Mouse (Mus musculus) adrenal gland, postnatal 4 days (tissue): ENCODE results near the gene Ptpru. TPM values are rescaled to one million over a fixed set of nuclear protein-coding genes. Genes with fewer than 3 reads are reported as not detected.

ENCODE experiments used
- DNase-seq, 2 experiments: peaks; one replicate each; pipeline ENCODE4 v3.0.0; 2021 to 2022; ENCODE audit warnings: low spot score in 2 of 2, mixed read lengths in 2 of 2
- total RNA-seq, 2 experiments: library from RNA; stranded (reverse); gene quantifications; 2 replicates each; pipeline ENCODE4 v1.2.3; 2021

Ptpru gene
- total RNA-seq, 2 experiments from 2014 or later: 61.3 to 64.8 TPM

GRCm38 (mm10) chr4:131796312-131797080, 41.6 kb downstream of the Ptpru start:
- no peak for DNase-seq

DNA sequence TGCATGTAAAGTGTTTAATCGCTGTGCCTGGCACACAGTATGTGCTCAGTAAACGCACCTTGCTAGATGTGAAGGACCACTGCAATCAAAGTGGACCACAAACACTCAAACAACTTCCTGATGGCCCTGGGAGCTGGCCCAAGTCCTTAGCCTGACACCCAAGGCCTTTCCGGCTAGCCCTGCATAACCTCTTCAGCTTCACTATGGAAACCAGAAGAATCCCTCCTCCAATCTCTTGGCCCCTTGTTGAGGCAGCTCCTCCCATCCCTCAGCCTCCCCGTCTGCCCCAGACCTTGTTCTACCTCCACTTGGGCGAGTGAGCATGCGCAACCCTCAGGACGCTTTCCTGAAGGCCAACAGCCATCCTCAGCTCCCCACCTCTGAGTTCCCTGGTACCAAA, 51.3 kb downstream of the Ptpru start:
- no peak for DNase-seq

DNA sequence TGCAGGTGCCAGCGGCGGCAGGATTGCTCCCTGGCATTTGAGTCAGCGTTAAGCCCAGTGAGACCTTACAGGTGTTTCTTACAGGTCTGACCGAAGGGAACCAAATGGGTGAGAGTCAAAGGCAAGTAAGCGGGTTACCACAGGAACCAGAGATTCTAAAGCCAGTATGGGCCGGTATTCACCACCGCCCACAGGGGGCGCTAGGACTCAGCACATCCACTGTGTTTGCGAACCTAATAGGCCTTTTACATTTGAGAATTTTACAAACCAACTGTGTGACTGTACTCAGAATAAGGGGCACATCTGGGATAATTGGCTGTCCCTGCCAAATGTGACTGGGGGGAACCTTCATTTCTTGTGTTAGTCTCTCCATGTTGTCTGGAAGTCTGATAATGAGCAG, 54.1 kb downstream of the Ptpru start:
- no peak for DNase-seq

- peak in 1 of 2 experiments; percentile 19 for DNase-seq
These were observed 57.1 kb downstream of the Ptpru start for GRCm38 (mm10) chr4:131781023-131781422.

DNA sequence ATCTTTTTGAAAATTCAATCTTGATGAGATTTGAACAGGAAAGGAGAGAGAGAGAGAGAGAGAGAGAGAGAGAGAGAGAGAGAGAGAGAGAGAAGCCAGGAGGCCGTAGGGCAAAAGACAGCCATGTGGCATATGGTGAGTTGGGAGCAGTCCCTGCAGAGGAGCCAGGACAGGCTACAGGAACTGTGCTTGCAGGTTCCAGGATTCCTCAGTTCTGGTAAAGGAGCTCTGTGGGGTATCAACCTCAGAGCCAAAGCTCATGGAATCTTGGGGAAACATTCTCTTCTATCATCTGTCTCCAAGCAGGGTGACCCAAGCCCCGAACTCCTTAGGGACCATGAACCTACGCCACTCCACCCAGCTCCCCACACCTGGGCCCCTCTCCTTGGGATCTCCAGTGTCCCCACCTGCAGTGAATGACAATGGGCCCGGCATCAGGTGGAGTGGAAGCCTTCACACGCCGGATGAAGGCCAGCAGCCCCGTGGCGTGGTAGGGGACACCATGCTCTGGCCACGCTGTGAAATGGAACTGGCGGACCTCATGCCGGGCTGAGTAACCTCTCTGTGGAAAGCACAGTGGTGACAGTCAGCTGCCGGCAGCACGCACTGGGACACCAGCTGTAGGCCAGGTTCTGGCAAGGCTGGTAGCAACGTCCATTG, 59.3 kb downstream of the Ptpru start:
- DNase-seq: no peak

DNA sequence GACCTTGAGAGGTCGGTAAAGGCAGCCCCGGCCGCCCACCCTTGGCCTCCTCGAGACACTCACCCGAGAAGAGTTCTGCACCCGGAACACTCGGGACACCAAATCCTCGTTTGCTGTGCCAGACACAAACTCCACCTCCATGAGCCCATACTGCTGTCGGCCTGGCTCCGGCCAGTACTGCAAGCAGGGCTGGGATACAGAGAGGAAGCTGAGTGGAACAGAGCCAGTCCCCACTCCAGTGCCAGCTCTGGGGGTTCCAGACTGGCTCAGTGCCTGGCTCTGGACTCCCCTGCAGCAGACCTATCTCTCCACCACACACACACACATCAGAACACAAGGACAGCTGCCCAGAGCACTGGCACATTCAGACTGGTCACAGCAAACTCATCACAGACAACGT, 66.7 kb downstream of the Ptpru start:
- DNase-seq: no peak

DNA sequence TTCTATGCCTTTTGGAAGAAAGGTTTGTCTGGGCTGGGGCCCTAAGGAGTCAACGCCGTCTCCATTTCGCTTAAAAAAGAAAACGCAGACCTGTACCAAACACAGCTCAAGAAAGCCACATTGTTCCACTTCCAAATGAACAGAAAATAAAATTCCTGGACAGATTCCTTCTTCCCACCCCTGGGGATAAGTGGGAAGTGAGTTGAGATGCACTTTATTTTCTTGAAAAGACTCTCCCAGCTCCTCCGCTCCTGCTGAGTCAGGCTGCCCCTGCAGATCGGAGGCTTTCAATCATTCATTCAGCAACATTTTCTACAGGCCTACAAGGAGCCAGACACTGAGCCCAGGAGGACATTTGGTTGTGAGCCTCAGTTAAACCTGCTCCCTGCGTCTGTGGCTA, 74.2 kb downstream of the Ptpru start:
- no peak for DNase-seq

DNA sequence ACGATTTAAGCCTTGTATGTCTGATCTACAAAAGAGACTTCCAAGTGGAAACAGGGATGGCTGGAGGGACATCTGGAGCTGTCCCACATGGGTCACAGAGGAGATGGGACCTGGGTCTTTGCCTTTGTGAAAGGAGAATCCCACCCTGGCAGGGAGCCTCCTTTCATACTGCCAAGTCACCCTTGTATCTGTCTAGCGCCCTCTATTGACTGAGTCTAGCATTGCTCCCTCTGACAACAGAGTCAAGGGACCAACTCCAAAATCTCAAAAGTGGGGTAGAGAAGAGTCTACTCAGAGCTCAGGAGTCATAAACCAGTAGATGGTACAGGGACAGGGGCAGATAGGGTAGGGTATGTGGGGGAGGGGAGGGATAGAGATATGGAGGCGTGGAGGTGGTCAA, 74.6 kb downstream of the Ptpru start:
- DNase-seq: no peak

DNA sequence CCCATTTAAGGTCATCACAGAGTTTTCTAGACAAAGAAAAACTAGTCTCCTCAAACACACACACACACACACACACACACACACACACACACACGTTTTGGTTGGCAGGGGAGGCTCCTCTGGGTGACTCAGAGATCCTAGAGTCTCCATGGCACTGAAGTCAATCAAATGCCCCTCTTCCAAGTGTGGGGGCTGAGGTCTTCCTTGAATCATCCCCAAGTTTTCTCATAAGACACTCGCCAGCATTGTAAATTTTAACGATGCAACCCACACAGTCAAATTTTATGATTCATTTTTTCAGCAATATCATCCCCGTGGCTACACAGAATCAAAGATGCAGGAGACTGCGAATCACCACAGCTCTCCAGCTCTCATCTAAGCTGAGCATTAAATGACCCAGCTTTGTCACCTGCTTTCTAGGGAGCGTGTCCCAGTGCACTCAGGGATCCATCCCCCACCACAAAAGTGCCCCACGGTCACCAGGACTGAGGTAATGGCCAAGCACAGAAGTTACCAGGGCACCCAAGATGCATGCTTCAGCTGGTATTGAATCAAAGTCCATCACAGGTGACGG, 75.8 kb downstream of the Ptpru start:
- DNase-seq: no peak

GRCm38 (mm10) chr4:131752204-131752837, 85.8 kb downstream of the Ptpru start:
- DNase-seq: no peak

DNA sequence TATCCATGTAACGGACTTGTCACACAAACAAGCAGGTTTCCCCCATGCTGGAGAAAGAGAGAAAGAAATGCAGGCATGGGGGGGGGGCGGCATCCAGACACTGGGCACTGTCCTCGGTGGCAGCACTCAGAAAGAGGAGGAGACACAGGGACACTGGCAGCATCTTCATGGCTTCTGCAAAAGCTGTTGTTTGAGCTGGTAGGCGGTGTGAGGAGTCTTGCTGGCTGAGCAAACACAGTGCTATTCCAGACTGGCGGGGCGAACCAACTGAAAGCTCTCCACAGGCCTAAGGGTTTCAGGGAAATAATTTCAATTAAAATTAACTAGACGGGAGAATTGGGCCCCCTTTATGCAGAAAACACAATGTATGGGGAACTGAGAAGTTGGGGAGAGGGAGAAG, 86.5 kb downstream of the Ptpru start:
- no peak for DNase-seq

GRCm38 (mm10) chr4:131749802-131750201, 88.3 kb downstream of the Ptpru start:
- DNase-seq: no peak

- no peak for DNase-seq
These were observed 93.4 kb downstream of the Ptpru start for GRCm38 (mm10) chr4:131744685-131745043.

- DNase-seq: no peak
These were observed 94.0 kb downstream of the Ptpru start for GRCm38 (mm10) chr4:131743831-131744684.

DNA sequence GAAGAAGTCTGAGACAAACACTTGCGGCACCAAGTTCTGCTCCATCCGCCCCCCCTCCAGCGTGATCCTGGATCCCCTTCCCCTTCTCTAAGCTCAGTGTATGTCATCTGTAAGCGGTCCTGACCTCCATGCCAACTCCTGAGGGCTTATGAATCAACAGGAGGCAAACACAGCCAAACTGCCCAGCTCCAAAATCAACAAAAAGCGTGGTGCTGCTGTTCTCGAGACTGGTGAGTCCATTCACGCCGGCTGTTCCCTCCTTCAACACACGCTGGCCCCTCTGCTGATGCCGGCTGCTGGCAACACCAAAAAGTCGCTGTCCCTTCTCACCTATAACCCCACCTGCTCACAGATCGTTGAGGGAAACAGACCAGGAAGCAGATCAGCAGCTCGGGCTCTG, 95.1 kb downstream of the Ptpru start:
- DNase-seq: no peak

DNA sequence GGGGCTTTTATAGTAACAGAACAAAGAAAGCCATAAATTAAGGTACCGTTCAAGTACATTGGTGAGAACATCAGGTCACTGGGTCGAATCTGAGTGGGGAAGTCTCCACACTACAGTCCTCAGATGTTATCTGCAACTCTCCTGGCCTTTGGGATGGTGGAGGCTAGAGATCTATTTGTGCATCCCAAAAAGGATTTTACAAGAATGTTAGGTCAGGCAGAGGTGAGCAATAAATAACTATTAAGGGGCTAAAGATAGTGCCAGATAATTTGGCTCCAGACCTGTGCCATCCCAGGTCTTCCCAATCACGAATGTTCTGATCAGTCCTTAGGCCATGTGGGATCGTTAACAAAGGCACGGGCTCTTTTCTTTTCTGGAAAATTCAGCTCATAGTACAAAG, 97.5 kb downstream of the Ptpru start:
- DNase-seq: no peak

DNA sequence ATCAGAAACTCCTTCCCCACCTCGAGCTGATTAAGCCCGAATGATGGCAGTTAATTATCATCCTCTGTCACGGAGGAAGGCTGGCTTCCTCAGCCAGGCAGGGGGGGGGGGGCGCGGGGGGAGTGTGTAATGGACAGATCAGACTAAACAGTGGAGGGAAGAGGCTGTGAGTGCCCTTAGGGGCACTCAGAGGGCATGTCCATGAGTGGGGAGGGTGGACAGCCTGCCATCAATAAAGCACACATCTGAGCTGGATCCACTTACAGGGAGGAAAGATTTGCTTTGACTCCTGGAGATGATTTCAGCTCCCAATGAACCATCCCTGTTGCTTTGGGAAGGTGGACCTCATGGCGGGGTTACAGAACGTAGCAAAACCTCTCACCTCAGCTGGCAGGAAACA, 109.5 kb downstream of the Ptpru start:
- DNase-seq: no peak

GRCm38 (mm10) chr4:131723415-131724080, 114.5 kb downstream of the Ptpru start:
- DNase-seq: peak in 1 of 2 experiments; percentile 43

GRCm38 (mm10) chr4:131722121-131722841, 115.8 kb downstream of the Ptpru start:
- no peak for DNase-seq

GRCm38 (mm10) chr4:131719151-131719550, 118.9 kb downstream of the Ptpru start:
- DNase-seq: no peak
